16 mouse cellular contexts compared by ENCODE assay signal in the genomic region with DNA sequence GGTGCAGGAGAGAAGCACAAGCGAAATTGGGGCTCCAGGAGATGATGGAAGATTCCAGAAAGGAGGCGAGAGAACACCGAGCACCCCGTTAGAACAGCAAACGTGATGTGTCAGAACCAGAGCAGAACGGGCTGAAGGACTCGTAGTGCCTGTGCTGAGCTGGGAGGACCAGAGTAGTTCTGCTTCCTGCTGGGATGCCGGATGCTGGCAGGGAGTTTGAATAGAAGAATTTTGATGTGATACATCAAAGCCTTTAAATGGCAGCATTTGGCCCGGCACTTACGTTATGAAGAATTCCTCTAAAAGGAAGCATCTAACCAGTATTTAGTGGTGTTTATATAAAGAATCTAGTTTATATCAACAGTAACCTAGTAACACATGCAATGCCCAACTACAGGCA.
A peak's percentile ranks its signal among the peaks of the same experiment; 100 is the strongest.
DNase-seq lines count a peak whose midpoint lies in the region; ATAC-seq and TF ChIP-seq lines count a peak whose summit lies in the region.
"Had no signal": no experiment of that assay in that cellular context is flagged by ENCODE, and none has a peak within 500 bp of the region (broad histone marks: within the 10 kb centered on the region; RNA-seq: fewer than 3 reads in every experiment).

No protein-coding gene starts in this region.

- H3K9me3 ChIP-seq in intestine, embryonic 16.5 days (ENCODE audit: control insufficient read depth, low read length) = no peaks in the 10 kb centered on the region
- H3K9me3 ChIP-seq in intestine, postnatal 0 days (ENCODE audit: control insufficient read depth) = no peaks in the 10 kb centered on the region
- H3K9me3 ChIP-seq in neural tube, embryonic 14.5 days (ENCODE audit: control insufficient read depth, low read length) = no peaks in the 10 kb centered on the region
- no peaks in the 10 kb centered on the region for H3K9me3 ChIP-seq in neural tube, embryonic 15.5 days (replicated peaks)
- no peaks in the 10 kb centered on the region for H3K9me3 ChIP-seq in lung, embryonic 16.5 days (ENCODE audit: control insufficient read depth, low read length)
- H3K9me3 ChIP-seq in stomach, embryonic 16.5 days (replicated peaks; ENCODE audit: control insufficient read depth, low read length) = no peaks in the 10 kb centered on the region
- H3K9me3 ChIP-seq in heart, embryonic 11.5 days (replicated peaks; ENCODE audit: control insufficient read depth, low read length) = no peaks in the 10 kb centered on the region
- H3K9me3 ChIP-seq: forebrain, embryonic 13.5 days; heart, embryonic 10.5 days; kidney, embryonic 15.5 days; liver, embryonic 12.5 days had no signal

- H3K4me3 ChIP-seq in intestine, embryonic 16.5 days (ENCODE audit: low read length) = no peak overlapping the region
- no peak overlapping the region for H3K4me3 ChIP-seq in intestine, postnatal 0 days (ENCODE audit: low read depth, low read length)
- no peak overlapping the region for H3K4me3 ChIP-seq in neural tube, embryonic 14.5 days (ENCODE audit: low read depth, low read length)
- no peak overlapping the region for H3K4me3 ChIP-seq in neural tube, embryonic 15.5 days (replicated peaks)
- H3K4me3 ChIP-seq in lung, embryonic 16.5 days (ENCODE audit: low read length) = no peak overlapping the region
- no peak overlapping the region for H3K4me3 ChIP-seq in stomach, embryonic 16.5 days (replicated peaks; ENCODE audit: low read length)
- H3K4me3 ChIP-seq in heart, embryonic 11.5 days (ENCODE audit: low read depth, low read length) = no peak overlapping the region
- H3K4me3 ChIP-seq: forebrain, embryonic 13.5 days; heart, embryonic 10.5 days; kidney, embryonic 15.5 days; liver, embryonic 12.5 days had no signal

- no peaks in the 10 kb centered on the region for H3K36me3 ChIP-seq in intestine, embryonic 16.5 days (ENCODE audit: control insufficient read depth, insufficient read depth, low read length)
- H3K36me3 ChIP-seq in intestine, postnatal 0 days (ENCODE audit: control insufficient read depth, insufficient read depth) = no peaks in the 10 kb centered on the region
- no peaks in the 10 kb centered on the region for H3K36me3 ChIP-seq in neural tube, embryonic 14.5 days (ENCODE audit: control insufficient read depth, insufficient read depth, low read length)
- H3K36me3 ChIP-seq in neural tube, embryonic 15.5 days = no peaks in the 10 kb centered on the region
- H3K36me3 ChIP-seq in lung, embryonic 16.5 days (ENCODE audit: control insufficient read depth, insufficient read depth, low read length) = no peaks in the 10 kb centered on the region
- no peaks in the 10 kb centered on the region for H3K36me3 ChIP-seq in stomach, embryonic 16.5 days (ENCODE audit: control insufficient read depth, insufficient read depth, low read length)
- no peaks in the 10 kb centered on the region for H3K36me3 ChIP-seq in heart, embryonic 11.5 days (ENCODE audit: control insufficient read depth, insufficient read depth, low read length)
- H3K36me3 ChIP-seq: heart, embryonic 10.5 days; kidney, embryonic 15.5 days; liver, embryonic 12.5 days had no signal

- H3K4me2 ChIP-seq in intestine, embryonic 16.5 days (ENCODE audit: low read depth, low read length) = no peak overlapping the region
- no peak overlapping the region for H3K4me2 ChIP-seq in intestine, postnatal 0 days (replicated peaks; ENCODE audit: low read depth)
- no peak overlapping the region for H3K4me2 ChIP-seq in neural tube, embryonic 14.5 days (ENCODE audit: low read depth, low read length)
- H3K4me2 ChIP-seq in neural tube, embryonic 15.5 days = no peak overlapping the region
- no peak overlapping the region for H3K4me2 ChIP-seq in lung, embryonic 16.5 days (ENCODE audit: low read depth, low read length)
- no peak overlapping the region for H3K4me2 ChIP-seq in stomach, embryonic 16.5 days (ENCODE audit: low read depth, low read length)
- H3K4me2 ChIP-seq in heart, embryonic 11.5 days = no peak overlapping the region
- H3K4me2 ChIP-seq: forebrain, embryonic 13.5 days; kidney, embryonic 15.5 days; liver, embryonic 12.5 days had no signal

- WGBS in intestine, embryonic 16.5 days = 57% methylated on average over 10 of the region's 10 CpGs
- WGBS in intestine, postnatal 0 days = 60% methylated on average over 10 of the region's 10 CpGs
- WGBS in neural tube, embryonic 14.5 days = 81% methylated on average over 10 of the region's 10 CpGs
- 76% methylated on average over 10 of the region's 10 CpGs for WGBS in neural tube, embryonic 15.5 days
- WGBS in lung, embryonic 16.5 days = 40% methylated on average over 10 of the region's 10 CpGs
- 58% methylated on average over 10 of the region's 10 CpGs for WGBS in stomach, embryonic 16.5 days
- WGBS in heart, embryonic 11.5 days (ENCODE audit: insufficient replicate concordance) = 74% methylated on average over 10 of the region's 10 CpGs

- no peak for TF ChIP-seq CTCF in intestine, postnatal 0 days (IDR thresholded peaks at IDR 0.05; ENCODE audit: low read depth)

- 0 out of 2 replicates have a peak, but pooled peaks have one; percentile 33 for ATAC-seq in intestine, embryonic 16.5 days
- no peak for ATAC-seq in intestine, postnatal 0 days
- ATAC-seq in neural tube, embryonic 14.5 days (ENCODE audit: low read depth) = no peak
- ATAC-seq in neural tube, embryonic 15.5 days (ENCODE audit: low FRiP score) = no peak
- peak; percentile 39; the same call in 1 of the 2 replicates for ATAC-seq in lung, embryonic 16.5 days (ENCODE audit: low read depth)
- ATAC-seq in stomach, embryonic 16.5 days (ENCODE audit: insufficient read depth, low FRiP score) = 0 out of 2 replicates have a peak, but pooled peaks have one; percentile 28
- ATAC-seq in heart, embryonic 11.5 days (replicated peaks; ENCODE audit: insufficient number of reproducible peaks, low FRiP score, low TSS enrichment) = no peak
- ATAC-seq: forebrain, embryonic 13.5 days; liver, embryonic 12.5 days had no signal

- no peak overlapping the region for H3K27ac ChIP-seq in intestine, embryonic 16.5 days (ENCODE audit: low read length)
- no peak overlapping the region for H3K27ac ChIP-seq in intestine, postnatal 0 days (ENCODE audit: low read depth, low read length)
- peak overlapping the region; percentile 48; the same call in 1 of the 2 replicates for H3K27ac ChIP-seq in neural tube, embryonic 14.5 days (ENCODE audit: low read depth, low read length)
- no peak overlapping the region for H3K27ac ChIP-seq in neural tube, embryonic 15.5 days (replicated peaks)
- H3K27ac ChIP-seq in lung, embryonic 16.5 days (ENCODE audit: low read length) = peak overlapping the region; percentile 3; the same call in 1 of the 2 replicates
- H3K27ac ChIP-seq in stomach, embryonic 16.5 days (ENCODE audit: low read length) = peak overlapping the region; percentile 67; the same call in 1 of the 2 replicates
- H3K27ac ChIP-seq in heart, embryonic 11.5 days (ENCODE audit: low read depth, low read length) = no peak overlapping the region
- H3K27ac ChIP-seq: forebrain, embryonic 13.5 days; heart, embryonic 10.5 days; kidney, embryonic 15.5 days; liver, embryonic 12.5 days had no signal

- no peak for DNase-seq in ovary, postnatal 36 days (ENCODE audit: low spot score)
- DNase-seq: gastrocnemius, postnatal 25 days; heart, postnatal 14 days; right cerebral cortex, postnatal 25 days; thymus, adult 18-20 months had no signal

- H3K27me3 ChIP-seq in intestine, embryonic 16.5 days (replicated peaks; ENCODE audit: control insufficient read depth, insufficient read depth, low read length) = no peaks in the 10 kb centered on the region
- H3K27me3 ChIP-seq in intestine, postnatal 0 days (replicated peaks; ENCODE audit: control insufficient read depth, insufficient read depth, low read length) = no peaks in the 10 kb centered on the region
- H3K27me3 ChIP-seq in neural tube, embryonic 14.5 days (ENCODE audit: control insufficient read depth, insufficient read depth, low read length) = no peaks in the 10 kb centered on the region
- H3K27me3 ChIP-seq in neural tube, embryonic 15.5 days (replicated peaks) = no peaks in the 10 kb centered on the region
- no peaks in the 10 kb centered on the region for H3K27me3 ChIP-seq in lung, embryonic 16.5 days (ENCODE audit: control insufficient read depth, insufficient read depth, low read depth, low read length)
- no peaks in the 10 kb centered on the region for H3K27me3 ChIP-seq in stomach, embryonic 16.5 days (ENCODE audit: control insufficient read depth, insufficient read depth, low read length)
- H3K27me3 ChIP-seq in heart, embryonic 11.5 days (ENCODE audit: control insufficient read depth, insufficient read depth, low read length) = no peaks in the 10 kb centered on the region
- H3K27me3 ChIP-seq: forebrain, embryonic 13.5 days; kidney, embryonic 15.5 days; liver, embryonic 12.5 days had no signal

- peaks cover 10% of the 10 kb centered on the region; the same call in 1 of the 2 replicates for H3K4me1 ChIP-seq in intestine, embryonic 16.5 days (ENCODE audit: control insufficient read depth, insufficient read depth, low read length)
- H3K4me1 ChIP-seq in intestine, postnatal 0 days (replicated peaks; ENCODE audit: control insufficient read depth, insufficient read depth, low read length) = no peaks in the 10 kb centered on the region
- peaks cover 6% of the 10 kb centered on the region; the same call in 1 of the 2 replicates for H3K4me1 ChIP-seq in neural tube, embryonic 14.5 days (ENCODE audit: control insufficient read depth, insufficient read depth, low read length)
- H3K4me1 ChIP-seq in neural tube, embryonic 15.5 days = peaks cover 34% of the 10 kb centered on the region
- H3K4me1 ChIP-seq in lung, embryonic 16.5 days (replicated peaks; ENCODE audit: control insufficient read depth, insufficient read depth, low read length) = peaks cover 32% of the 10 kb centered on the region
- peaks cover 20% of the 10 kb centered on the region for H3K4me1 ChIP-seq in stomach, embryonic 16.5 days (ENCODE audit: control insufficient read depth, insufficient read depth, low read length)
- peaks cover 34% of the 10 kb centered on the region for H3K4me1 ChIP-seq in heart, embryonic 11.5 days (ENCODE audit: control insufficient read depth, insufficient read depth, low read length)
- H3K4me1 ChIP-seq: liver, embryonic 12.5 days had no signal

- no peak overlapping the region for H3K9ac ChIP-seq in intestine, embryonic 16.5 days (ENCODE audit: low read depth, low read length)
- H3K9ac ChIP-seq in intestine, postnatal 0 days (ENCODE audit: low read depth, low read length) = no peak overlapping the region
- H3K9ac ChIP-seq in neural tube, embryonic 14.5 days (replicated peaks; ENCODE audit: low read depth, low read length) = no peak overlapping the region
- no peak overlapping the region for H3K9ac ChIP-seq in neural tube, embryonic 15.5 days (replicated peaks)
- no peak overlapping the region for H3K9ac ChIP-seq in lung, embryonic 16.5 days (ENCODE audit: low read length)
- H3K9ac ChIP-seq in stomach, embryonic 16.5 days (ENCODE audit: low read length) = no peak overlapping the region
- no peak overlapping the region for H3K9ac ChIP-seq in heart, embryonic 11.5 days (ENCODE audit: low read depth, low read length)
- H3K9ac ChIP-seq: forebrain, embryonic 13.5 days; kidney, embryonic 15.5 days; liver, embryonic 12.5 days had no signal

Comparison
In these comparisons a context has a peak if more than half of its experiments do, and no peak if none do; other contexts are left out.
1. ATAC-seq: peak in intestine, embryonic 16.5 days (single experiment), lung, embryonic 16.5 days (single experiment) and stomach, embryonic 16.5 days (single experiment); none in intestine, postnatal 0 days (single experiment), neural tube, embryonic 14.5 days (single experiment), neural tube, embryonic 15.5 days (single experiment) and heart, embryonic 11.5 days (single experiment).
2. H3K27ac ChIP-seq: peak in neural tube, embryonic 14.5 days (single experiment), lung, embryonic 16.5 days (single experiment) and stomach, embryonic 16.5 days (single experiment); none in intestine, embryonic 16.5 days (single experiment), intestine, postnatal 0 days (single experiment), neural tube, embryonic 15.5 days (single experiment) and heart, embryonic 11.5 days (single experiment).